Mouse (Mus musculus): ENCODE results near the gene Cbwd1. TPM values are rescaled to one million over a fixed set of nuclear protein-coding genes. Genes with fewer than 3 reads are reported as not detected.
A peak's percentile ranks its signal among the peaks of the same experiment; 100 is the strongest.

Gene Cbwd1
- polyA plus RNA-seq, 1 experiment from 2014 or later = 21.8 TPM

DNA sequence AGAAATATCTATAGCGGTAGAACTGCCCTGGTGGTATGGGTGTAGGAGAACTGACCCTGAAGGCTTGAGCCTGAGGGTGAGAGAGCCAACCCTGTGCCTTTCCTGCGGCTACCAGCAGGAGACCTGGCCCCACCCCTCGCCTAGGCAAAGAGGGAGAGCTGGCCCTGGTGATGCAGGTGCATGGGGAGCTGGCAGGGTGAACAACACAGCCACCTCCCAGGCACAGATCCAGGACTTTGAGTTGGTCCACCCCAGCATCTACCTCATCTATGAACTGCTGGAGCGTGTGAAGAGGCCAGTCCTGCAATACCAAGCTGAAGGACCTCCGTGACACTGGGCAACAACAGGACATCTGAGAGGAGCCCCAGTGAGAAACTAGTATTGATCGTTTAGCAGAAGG lies 32.1 kb upstream of the Cbwd1 start:
- no peaks in the 10 kb centered on the region for H3K9me3 ChIP-seq (replicated peaks)
- no peak overlapping the region for H3K4me2 ChIP-seq
- H3K9ac ChIP-seq = no peak overlapping the region
- H3K36me3 ChIP-seq = no peaks in the 10 kb centered on the region
- H3K27ac ChIP-seq = no peak overlapping the region
- no peak for ATAC-seq (replicated peaks; ENCODE audit: low FRiP score)
- H3K4me3 ChIP-seq (replicated peaks) = no peak overlapping the region
- H3K4me1 ChIP-seq = 0 out of 2 replicates have a peak, but pooled peaks cover 3% of the 10 kb centered on the region
- 58% methylated on average over 6 of the region's 6 CpGs for WGBS
- H3K27me3 ChIP-seq = peaks cover 20% of the 10 kb centered on the region

DNA sequence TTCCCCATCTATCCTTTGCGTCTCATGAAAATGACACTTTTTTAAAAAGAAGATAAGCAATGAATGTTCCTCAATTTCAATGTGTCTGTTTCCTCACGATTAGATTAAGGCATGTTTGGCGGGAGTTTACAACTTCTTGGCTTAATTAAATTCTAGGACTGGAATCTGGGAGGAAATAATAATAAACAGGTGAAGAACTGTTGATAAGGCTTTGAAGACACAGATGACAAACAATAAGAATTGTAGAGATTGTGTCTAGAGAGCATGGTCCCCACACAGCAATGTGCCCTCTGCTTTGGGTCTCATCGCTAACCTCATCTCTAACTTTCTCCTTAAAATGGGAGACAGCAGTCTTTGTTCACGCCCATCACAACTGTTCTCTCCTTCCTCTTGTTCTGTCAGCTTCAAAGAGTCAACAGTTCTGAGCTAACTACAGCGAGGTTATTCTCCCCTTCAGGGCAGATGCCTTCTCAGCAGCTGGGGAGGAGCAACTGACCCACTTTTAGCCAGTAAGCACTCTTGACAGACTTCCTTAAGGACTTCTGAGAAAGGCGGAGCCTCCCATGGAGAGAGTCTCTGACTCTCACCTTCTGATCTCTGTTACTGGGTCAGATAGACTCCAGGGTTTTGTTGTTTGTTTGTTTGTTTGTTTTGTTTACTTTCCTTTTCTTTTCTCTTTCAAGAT lies 28.9 kb upstream of the Cbwd1 start:
- H3K4me3 ChIP-seq (replicated peaks) = no peak overlapping the region
- 0 out of 2 replicates have a peak, but pooled peaks cover 4% of the 10 kb centered on the region for H3K27me3 ChIP-seq
- no peaks in the 10 kb centered on the region for H3K9me3 ChIP-seq (replicated peaks)
- no peaks in the 10 kb centered on the region for H3K36me3 ChIP-seq
- ATAC-seq (replicated peaks; ENCODE audit: low FRiP score) = no peak
- H3K9ac ChIP-seq = no peak overlapping the region
- no peak overlapping the region for H3K27ac ChIP-seq
- H3K4me2 ChIP-seq = no peak overlapping the region
- WGBS = 72% methylated on average over 7 of the region's 7 CpGs
- 0 out of 2 replicates have a peak, but pooled peaks cover 3% of the 10 kb centered on the region for H3K4me1 ChIP-seq

DNA sequence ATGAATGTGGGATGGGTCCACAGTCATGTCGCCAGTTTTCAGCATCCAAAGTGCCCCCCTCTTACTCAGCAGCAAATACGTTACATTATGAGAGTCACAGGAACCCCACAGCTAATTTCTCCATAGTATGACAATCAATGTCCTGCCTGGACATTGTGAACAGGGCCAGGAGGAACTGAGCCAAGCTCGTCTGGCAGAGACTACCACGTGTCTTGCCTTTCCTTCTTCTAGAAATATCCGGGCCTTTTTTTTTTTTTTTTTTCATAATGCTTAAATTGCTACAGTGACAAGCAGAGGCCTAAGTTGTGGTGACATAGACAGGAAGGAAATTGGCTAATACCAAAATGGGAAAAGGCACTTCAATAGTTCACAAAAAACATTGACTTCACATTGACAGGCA lies 27.4 kb upstream of the Cbwd1 start:
- Histone ChIP-seq H3K4me1 (no peaks in the 10 kb centered on the region), H3K4me3 (replicated peaks) (no peak overlapping the region), H3K36me3 (no peaks in the 10 kb centered on the region), H3K27me3 (no peaks in the 10 kb centered on the region), H3K9ac (no peak overlapping the region), H3K27ac (no peak overlapping the region), H3K9me3 (replicated peaks) (no peaks in the 10 kb centered on the region), H3K4me2 (no peak overlapping the region)
- no peak for ATAC-seq (replicated peaks; ENCODE audit: low FRiP score)
- 79% methylated on average over 5 of the region's 5 CpGs for WGBS

DNA sequence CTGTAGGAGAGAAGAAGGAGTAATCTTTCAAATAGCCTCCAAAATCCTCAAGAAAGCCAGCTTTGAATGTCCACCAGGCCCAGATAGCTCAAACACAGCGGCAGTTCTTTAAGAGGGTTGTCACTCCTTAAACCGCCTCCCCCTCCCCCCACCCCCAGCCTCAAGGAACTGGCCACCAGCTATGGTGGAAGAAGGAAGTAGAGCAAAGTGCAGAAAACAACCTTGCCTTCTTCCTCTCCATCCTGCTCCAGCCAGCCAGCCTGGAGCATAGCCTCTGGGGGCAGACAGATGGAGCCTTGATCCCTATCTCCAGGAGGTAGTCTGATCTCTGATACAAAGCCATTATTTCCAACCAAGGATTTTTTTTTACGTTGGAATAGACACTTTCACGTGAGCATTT lies 25.9 kb upstream of the Cbwd1 start:
- H3K27me3 ChIP-seq = no peaks in the 10 kb centered on the region
- WGBS = 75% methylated on average over 4 of the region's 4 CpGs

DNA sequence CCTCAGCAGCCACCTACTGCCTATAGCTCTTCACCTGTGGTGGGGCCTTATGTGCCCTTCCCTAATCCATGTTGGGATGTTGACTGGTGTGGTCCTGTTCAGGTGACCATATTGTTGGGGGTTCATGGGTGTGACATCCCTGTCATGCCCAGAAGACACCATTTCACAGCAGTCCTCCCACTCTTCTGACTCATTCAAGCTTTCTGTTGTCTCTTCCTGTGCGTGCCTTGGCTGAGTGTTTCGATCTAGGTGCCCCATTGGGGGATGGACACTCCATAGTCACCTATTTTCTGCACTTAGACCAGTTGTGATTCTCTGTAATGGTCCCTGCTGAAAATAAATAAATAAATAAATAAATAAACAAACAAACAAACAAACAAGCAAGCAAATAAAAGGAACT lies 23.6 kb upstream of the Cbwd1 start:
- H3K4me3 ChIP-seq (replicated peaks) = no peak overlapping the region
- no peak overlapping the region for H3K9ac ChIP-seq
- ATAC-seq (replicated peaks; ENCODE audit: low FRiP score) = no peak
- 87% methylated on average over 2 of the region's 2 CpGs for WGBS
- H3K27me3 ChIP-seq = no peaks in the 10 kb centered on the region
- no peaks in the 10 kb centered on the region for H3K9me3 ChIP-seq (replicated peaks)
- H3K4me1 ChIP-seq = 0 out of 2 replicates have a peak, but pooled peaks cover 3% of the 10 kb centered on the region
- no peak overlapping the region for H3K4me2 ChIP-seq
- H3K27ac ChIP-seq = no peak overlapping the region
- H3K36me3 ChIP-seq = no peaks in the 10 kb centered on the region

More for the DNA sequence above, 25.9 kb upstream of the Cbwd1 start:
- H3K4me2 ChIP-seq = no peak overlapping the region
- ATAC-seq (replicated peaks; ENCODE audit: low FRiP score) = no peak
- H3K27ac ChIP-seq = no peak overlapping the region
- no peak overlapping the region for H3K9ac ChIP-seq
- no peaks in the 10 kb centered on the region for H3K36me3 ChIP-seq
- H3K4me3 ChIP-seq (replicated peaks) = no peak overlapping the region
- H3K9me3 ChIP-seq (replicated peaks) = no peaks in the 10 kb centered on the region
- no peaks in the 10 kb centered on the region for H3K4me1 ChIP-seq

DNA sequence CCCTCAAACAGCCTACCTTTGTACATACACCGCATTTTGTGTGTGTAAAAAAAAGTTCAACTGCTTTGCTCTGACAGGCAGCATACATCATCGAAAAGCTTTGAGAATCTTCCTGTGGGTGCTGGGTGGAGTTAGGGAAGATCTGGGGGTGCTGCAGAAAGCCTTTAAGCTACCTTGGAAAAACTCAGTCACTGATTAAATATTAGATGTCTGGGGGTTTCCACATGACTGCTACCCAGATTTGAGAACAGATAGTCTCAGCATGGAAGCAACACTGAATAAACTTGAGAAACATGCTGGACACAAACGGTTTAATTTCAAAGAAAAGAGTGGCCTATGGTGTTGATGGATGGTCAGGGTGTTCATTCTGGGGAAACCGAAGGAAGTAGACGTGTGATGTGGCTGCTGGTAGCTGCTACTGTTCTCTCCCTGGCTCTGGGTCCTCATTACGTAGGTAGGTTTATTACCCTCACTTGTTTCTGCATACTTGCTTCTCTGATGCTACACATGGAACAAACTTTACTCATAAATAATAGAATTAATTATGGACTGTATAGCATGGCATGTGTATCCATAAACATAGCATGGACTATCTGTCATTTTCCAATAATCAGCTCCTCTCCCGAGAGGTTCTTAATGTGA lies 22.6 kb upstream of the Cbwd1 start:
- no peak overlapping the region for H3K9ac ChIP-seq
- H3K4me2 ChIP-seq = no peak overlapping the region
- H3K27ac ChIP-seq = peak overlapping the region; percentile 20; the same call in 1 of the 2 replicates
- WGBS = 60% methylated on average over 7 of the region's 7 CpGs
- H3K4me3 ChIP-seq (replicated peaks) = no peak overlapping the region
- 0 out of 2 replicates have a peak, but pooled peaks cover 3% of the 10 kb centered on the region for H3K4me1 ChIP-seq
- no peaks in the 10 kb centered on the region for H3K27me3 ChIP-seq
- no peaks in the 10 kb centered on the region for H3K9me3 ChIP-seq (replicated peaks)
- H3K36me3 ChIP-seq = no peaks in the 10 kb centered on the region
- no peak for ATAC-seq (replicated peaks; ENCODE audit: low FRiP score)

DNA sequence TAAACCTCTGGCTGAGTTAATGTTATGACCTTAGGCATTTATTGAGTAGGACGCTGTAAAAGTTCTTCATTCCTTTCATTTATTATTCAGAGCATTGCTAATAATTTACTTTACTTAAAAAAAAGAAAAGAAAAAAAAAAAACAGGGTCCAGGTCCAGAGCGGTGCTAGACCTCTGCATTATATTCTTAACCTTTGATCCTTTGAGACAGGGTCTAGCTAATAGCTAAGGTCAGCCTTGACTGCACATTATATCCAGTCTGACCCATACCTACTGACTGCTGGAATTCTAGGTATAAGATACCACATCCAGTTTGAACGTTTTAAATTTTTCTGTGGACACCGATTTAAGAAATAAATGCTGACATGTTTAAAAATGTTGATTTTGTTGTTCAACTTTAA lies 21.6 kb upstream of the Cbwd1 start:
- 65% methylated on average over 4 of the region's 4 CpGs for WGBS
- ATAC-seq (replicated peaks; ENCODE audit: low FRiP score) = no peak
- H3K27me3 ChIP-seq = no peaks in the 10 kb centered on the region
- no peak overlapping the region for H3K4me2 ChIP-seq
- no peak overlapping the region for H3K4me3 ChIP-seq (replicated peaks)
- no peaks in the 10 kb centered on the region for H3K9me3 ChIP-seq (replicated peaks)
- H3K9ac ChIP-seq = no peak overlapping the region
- H3K36me3 ChIP-seq = no peaks in the 10 kb centered on the region
- H3K27ac ChIP-seq = no peak overlapping the region
- 0 out of 2 replicates have a peak, but pooled peaks cover 6% of the 10 kb centered on the region for H3K4me1 ChIP-seq

DNA sequence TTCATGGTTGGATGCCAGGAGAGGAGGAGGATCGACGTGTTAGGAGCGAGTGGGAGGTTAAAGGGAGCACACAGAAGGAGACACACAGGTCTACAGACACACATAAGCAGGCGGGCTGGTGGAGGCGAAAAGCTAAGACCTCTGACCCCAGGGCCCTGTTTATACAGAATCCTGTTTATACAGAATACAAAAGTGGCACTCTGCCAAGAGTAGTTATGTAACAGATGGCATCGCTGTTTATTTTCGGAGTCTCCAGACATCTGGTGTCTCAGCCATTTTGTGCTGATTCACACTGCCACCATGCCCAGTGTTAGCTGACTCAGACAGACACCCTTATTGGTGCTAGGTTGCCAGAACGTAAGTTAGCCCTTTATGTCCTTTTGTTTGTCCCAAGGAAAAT lies 19.9 kb upstream of the Cbwd1 start:
- 56% methylated on average over 8 of the region's 8 CpGs for WGBS
- no peaks in the 10 kb centered on the region for H3K9me3 ChIP-seq (replicated peaks)
- no peak overlapping the region for H3K4me2 ChIP-seq
- ATAC-seq (replicated peaks; ENCODE audit: low FRiP score) = no peak
- H3K4me1 ChIP-seq = 0 out of 2 replicates have a peak, but pooled peaks cover 6% of the 10 kb centered on the region
- H3K27ac ChIP-seq = no peak overlapping the region
- H3K9ac ChIP-seq = no peak overlapping the region
- no peaks in the 10 kb centered on the region for H3K36me3 ChIP-seq
- H3K4me3 ChIP-seq (replicated peaks) = no peak overlapping the region
- no peaks in the 10 kb centered on the region for H3K27me3 ChIP-seq

DNA sequence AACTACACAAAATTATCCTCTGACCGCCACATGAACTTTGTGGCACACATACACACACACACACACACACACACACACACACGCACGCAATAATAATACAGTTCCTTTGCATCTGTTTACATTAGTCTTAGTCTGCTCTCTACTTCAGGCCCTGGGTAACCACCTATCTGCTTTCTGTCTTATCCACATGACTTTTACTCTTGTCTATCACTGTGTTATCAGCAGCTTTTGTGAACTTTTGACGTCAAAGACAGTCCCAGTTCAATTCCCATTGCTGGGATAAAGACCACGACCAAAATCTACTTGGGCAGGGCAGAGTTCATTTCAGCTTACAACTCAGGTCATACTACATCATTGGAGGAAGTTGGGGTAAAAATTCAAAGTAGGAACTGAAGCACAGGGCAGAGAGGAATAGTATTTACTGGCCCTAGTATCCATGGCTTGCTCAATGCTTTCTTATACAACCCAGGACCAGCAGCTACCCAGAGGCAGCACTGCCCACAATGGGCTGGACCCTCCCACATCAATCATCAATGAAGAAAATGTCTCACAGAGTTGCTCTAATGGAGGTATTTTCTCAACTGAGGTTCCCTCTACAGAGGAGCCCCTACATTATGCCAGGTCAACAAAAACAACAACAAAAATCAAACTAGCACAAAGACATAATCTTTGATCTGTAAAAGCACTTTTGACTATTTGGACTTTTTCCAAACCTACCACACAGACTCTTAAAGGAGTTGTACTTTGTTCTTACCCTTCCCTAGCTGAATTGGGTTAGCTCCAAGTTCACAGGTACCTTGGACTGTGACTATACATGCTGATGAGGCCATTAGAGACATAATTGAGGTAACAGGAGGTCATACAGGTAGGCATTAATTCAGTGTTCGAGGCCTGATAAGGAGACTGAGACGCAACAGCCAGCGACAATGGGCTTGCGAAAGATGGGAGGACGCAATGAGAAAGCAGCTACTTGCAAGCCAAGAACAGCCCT lies 17.7 kb upstream of the Cbwd1 start:
- no peak for ATAC-seq (replicated peaks; ENCODE audit: low FRiP score)
- 0 out of 2 replicates have a peak, but pooled peaks cover 6% of the 10 kb centered on the region for H3K4me1 ChIP-seq
- H3K4me3 ChIP-seq (replicated peaks) = no peak overlapping the region
- H3K36me3 ChIP-seq = no peaks in the 10 kb centered on the region
- no peaks in the 10 kb centered on the region for H3K27me3 ChIP-seq
- 87% methylated on average over 10 of the region's 10 CpGs for WGBS
- no peak overlapping the region for H3K4me2 ChIP-seq
- H3K27ac ChIP-seq = no peak overlapping the region
- H3K9me3 ChIP-seq (replicated peaks) = no peaks in the 10 kb centered on the region
- H3K9ac ChIP-seq = no peak overlapping the region

DNA sequence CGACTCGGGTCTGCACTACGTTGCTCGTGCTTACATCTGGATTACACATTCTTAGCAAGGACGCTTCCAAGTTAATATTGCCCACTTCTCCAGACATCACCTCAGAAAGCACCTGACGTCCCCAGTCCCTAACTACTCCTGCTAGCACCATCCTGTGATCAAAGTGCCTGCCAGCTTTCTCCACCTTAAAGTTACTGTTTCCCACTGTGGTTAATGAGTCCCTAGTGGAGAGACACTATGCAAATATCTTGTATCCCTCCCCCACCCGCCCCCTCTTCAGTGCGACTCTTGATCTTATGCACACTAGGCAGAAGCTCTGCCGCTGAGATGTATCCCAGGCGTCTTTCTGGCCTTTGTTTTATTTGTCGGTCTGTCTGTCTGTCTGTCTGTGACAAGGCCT lies 16.6 kb upstream of the Cbwd1 start:
- 62% methylated on average over 11 of the region's 11 CpGs for WGBS
- H3K27ac ChIP-seq = no peak overlapping the region
- no peak overlapping the region for H3K4me2 ChIP-seq
- no peaks in the 10 kb centered on the region for H3K36me3 ChIP-seq
- H3K27me3 ChIP-seq = no peaks in the 10 kb centered on the region
- no peak overlapping the region for H3K9ac ChIP-seq
- peak; percentile 66; the same call in 1 of the 2 replicates for ATAC-seq (replicated peaks; ENCODE audit: low FRiP score)
- 0 out of 2 replicates have a peak, but pooled peaks cover 6% of the 10 kb centered on the region for H3K4me1 ChIP-seq
- no peaks in the 10 kb centered on the region for H3K9me3 ChIP-seq (replicated peaks)
- H3K4me3 ChIP-seq (replicated peaks) = no peak overlapping the region

DNA sequence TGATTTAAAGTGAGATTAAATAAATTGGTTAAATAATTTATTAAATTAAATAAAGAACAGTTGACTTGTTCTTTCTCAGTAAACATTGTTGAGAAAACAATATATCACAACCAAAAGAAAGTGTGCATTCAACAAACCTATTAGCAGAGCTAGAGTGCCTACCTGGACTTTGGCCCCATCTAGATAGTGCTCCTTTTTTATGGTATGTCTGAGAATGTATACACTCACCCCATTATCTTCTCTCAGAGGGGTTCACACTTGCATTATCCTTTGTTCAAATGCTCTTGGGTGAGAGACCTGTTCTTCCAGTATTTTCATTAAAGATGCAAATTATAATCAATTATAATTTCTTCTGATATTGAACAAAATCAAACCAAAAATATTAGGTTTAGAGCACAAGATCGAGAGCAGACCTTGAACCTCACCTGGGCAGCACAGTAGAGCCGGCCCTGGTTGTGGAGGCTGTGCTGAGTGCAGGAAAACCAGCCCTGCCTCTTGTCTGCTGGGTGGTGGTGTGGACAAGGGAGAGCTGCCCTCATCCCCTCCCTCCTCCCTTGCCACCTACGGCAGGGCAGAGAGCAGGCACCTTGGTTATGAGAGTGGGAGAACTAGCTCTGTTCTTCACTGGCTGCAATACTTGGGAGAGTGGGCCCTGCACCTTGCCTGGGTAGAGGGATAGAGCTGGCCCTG lies 11.4 kb upstream of the Cbwd1 start:
- Histone ChIP-seq H3K27ac (no peak overlapping the region), H3K9ac (no peak overlapping the region), H3K4me2 (no peak overlapping the region), H3K27me3 (no peaks in the 10 kb centered on the region), H3K4me3 (replicated peaks) (no peak overlapping the region), H3K36me3 (no peaks in the 10 kb centered on the region), H3K9me3 (replicated peaks) (no peaks in the 10 kb centered on the region), H3K4me1 (no peaks in the 10 kb centered on the region)
- ATAC-seq (replicated peaks; ENCODE audit: low FRiP score) = no peak
- WGBS = 76% methylated on average over 3 of the region's 3 CpGs
